Mouse (Mus musculus): Measurements from ENCODE around the gene Svep1. TPM values are rescaled to one million over a fixed set of nuclear protein-coding genes. Genes with fewer than 3 reads are reported as not detected.

The Svep1 gene
- 16.4 and 17.6 TPM in 2 replicates for polyA plus RNA-seq (2014; fragmentation: Nextera tagmentation; extraction: Ambion mirVana)

DNA sequence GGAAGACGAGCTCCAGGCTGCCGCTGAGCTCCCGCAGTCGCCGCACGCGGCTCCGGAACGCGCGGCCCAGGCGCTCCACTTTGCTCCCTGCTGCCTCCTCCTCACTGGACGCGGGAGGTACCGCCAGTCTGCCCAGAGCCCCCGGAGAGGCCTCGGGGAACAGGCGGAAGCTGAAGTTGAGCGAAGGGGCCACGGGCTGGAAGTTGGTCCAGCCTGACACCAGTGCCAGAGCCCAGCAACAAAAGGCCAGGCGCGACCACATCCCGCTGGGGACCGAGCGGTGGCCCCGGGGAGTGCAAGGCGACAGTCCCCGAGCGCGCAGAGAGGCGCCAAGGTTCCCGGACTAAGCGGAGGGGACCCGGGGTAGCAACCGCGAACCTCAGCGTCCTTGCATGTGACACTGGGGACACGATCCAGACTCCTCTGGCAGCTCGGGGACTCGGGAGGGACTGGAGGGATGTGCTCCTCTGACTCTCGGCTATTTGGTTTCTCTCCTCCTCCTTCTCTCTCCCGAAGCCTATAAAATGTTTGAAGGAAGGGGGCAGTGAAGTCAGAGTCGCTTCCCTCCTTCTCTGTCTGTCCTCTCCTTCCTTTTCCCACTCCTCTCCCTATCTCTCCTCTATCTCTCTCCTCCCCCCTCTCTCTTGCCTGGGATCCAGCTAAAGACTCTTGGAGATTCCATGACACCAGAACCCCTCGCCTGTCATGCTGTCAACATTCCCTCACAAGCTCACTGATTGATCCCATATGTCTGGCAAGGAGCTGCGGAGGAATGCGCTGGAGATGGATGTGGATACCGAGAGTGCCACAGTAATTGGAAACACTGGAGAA lies at the start of gene Svep1:
Gene Svep1 (minus strand): TSS at position 745 of the 831 bp plus-strand sequence.
- Histone ChIP-seq H3K4me2 (peak within 1 kb of the TSS; percentile 87), H3K4me1 (ENCODE audit: insufficient read depth) (peaks cover 5% of the 10 kb centered on the region; the same call in 1 of the 2 replicates), H3K4me3 (ENCODE audit: low read depth, low read length) (peak within 1 kb of the TSS; percentile 66), H3K9ac (peak within 1 kb of the TSS; percentile 78), H3K36me3 (ENCODE audit: insufficient read depth) (no peaks in the 10 kb centered on the region), H3K27ac (ENCODE audit: low read depth) (peak within 1 kb of the TSS; percentile 95), H3K27me3 (ENCODE audit: insufficient read depth, low read length) (peaks cover 7% of the 10 kb centered on the region; the same call in 1 of the 2 replicates), H3K9me3 (ENCODE audit: low read depth, low read length) (no peaks in the 10 kb centered on the region)
- ATAC-seq (ENCODE audit: insufficient read depth) (peak; percentile 84), DNase-seq (peak; percentile 84)
- TF ChIP-seq CTCF (IDR thresholded peaks at IDR 0.05; ENCODE audit: low read depth), result peak; percentile 11; the same call in 1 of the 2 replicates
- WGBS, result 0% methylated on average over 47 of the region's 47 CpGs

DNA sequence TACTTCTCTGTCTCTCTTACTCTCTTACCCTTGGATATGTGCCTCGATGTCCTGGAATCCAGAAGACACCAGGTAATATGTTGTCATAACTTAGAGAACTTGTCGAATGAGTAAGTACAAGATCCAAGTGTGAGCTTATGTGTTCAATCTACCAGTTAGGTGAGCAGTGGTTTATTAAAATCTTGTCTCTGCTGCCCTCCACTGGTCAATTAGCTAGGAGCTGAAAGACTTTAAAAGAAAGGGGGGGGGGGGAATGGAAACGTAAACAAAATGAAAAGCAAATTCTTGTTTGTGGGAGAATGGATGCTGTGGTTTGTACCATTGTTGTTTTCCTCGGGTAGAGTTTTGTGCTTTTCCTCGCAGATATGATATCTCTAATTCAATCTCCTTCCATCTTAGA lies 46.8 kb upstream of the Svep1 start:
- peak; percentile 74 for TF ChIP-seq CTCF (IDR thresholded peaks at IDR 0.05; ENCODE audit: low read depth)
- Histone ChIP-seq H3K4me1 (ENCODE audit: insufficient read depth) (no peaks in the 10 kb centered on the region), H3K27me3 (ENCODE audit: insufficient read depth, low read length) (no peaks in the 10 kb centered on the region), H3K36me3 (ENCODE audit: insufficient read depth) (no peaks in the 10 kb centered on the region), H3K9ac (no peak overlapping the region), H3K4me2 (no peak overlapping the region), H3K9me3 (ENCODE audit: low read depth, low read length) (no peaks in the 10 kb centered on the region), H3K27ac (ENCODE audit: low read depth) (no peak overlapping the region), H3K4me3 (ENCODE audit: low read depth, low read length) (no peak overlapping the region)
- 26% methylated on average over 5 of the region's 5 CpGs for WGBS
- ATAC-seq (ENCODE audit: insufficient read depth) (no peak), DNase-seq (peak; percentile 92)

DNA sequence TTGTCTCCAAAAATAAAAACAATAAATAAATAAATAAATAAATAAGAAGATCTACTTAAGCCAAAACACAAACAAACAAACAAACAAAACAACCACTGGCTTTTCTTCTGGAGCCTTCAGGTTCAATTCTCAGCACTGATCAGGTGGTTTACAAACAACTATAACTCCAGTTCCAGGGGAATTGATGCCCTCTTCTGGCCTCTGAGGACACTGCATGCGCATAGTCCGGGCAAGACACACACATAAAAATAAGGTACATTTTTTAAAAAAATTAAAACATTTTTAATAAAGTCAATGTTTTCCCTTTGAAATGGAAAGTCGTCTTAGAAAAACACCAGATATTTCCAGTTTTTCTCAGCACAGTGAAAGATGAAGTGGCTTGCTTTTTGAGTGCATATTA lies 45.7 kb upstream of the Svep1 start:
- Histone ChIP-seq H3K9ac (no peak overlapping the region), H3K36me3 (ENCODE audit: insufficient read depth) (no peaks in the 10 kb centered on the region)

DNA sequence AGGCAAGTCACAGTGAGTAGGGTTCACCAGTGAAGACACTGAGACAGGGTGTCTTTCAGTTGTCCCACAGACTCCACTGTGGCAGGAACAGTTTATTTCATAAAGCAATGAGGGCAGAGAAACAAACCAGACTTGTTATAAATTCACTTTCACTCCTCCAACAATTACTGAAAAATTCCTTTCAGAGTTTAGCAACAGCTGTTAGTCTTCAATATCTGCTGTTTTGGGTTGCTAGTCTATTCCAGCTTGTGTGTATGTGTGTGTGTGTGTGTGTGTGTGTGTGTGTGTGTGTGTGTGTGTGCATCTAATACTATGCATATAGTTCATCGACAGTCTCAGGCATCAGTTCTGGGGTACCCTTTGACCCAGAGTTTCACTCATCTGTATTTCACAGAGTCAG lies 38.9 kb upstream of the Svep1 start:
- Histone ChIP-seq H3K27ac (ENCODE audit: low read depth) (peak overlapping the region; percentile 48; the same call in 1 of the 2 replicates), H3K9me3 (ENCODE audit: low read depth, low read length) (no peaks in the 10 kb centered on the region), H3K4me3 (ENCODE audit: low read depth, low read length) (no peak overlapping the region), H3K36me3 (ENCODE audit: insufficient read depth) (no peaks in the 10 kb centered on the region), H3K9ac (no peak overlapping the region), H3K4me1 (ENCODE audit: insufficient read depth) (no peaks in the 10 kb centered on the region), H3K4me2 (no peak overlapping the region), H3K27me3 (ENCODE audit: insufficient read depth, low read length) (no peaks in the 10 kb centered on the region)
- DNase-seq (peak; percentile 74), ATAC-seq (ENCODE audit: insufficient read depth) (peak; percentile 44; the same call in 1 of the 2 replicates)
- no peak for TF ChIP-seq CTCF (IDR thresholded peaks at IDR 0.05; ENCODE audit: low read depth)
- WGBS, result 42% methylated on average over 1 of the region's 1 CpGs

More for the DNA sequence above, 45.7 kb upstream of the Svep1 start:
- 83% methylated on average over 3 of the region's 3 CpGs for WGBS
- DNase-seq, result no peak
- TF ChIP-seq CTCF (IDR thresholded peaks at IDR 0.05; ENCODE audit: low read depth), result peak; percentile 38
- no peaks in the 10 kb centered on the region for H3K4me1 ChIP-seq (ENCODE audit: insufficient read depth)
- H3K4me2 ChIP-seq, result no peak overlapping the region
- H3K27me3 ChIP-seq (ENCODE audit: insufficient read depth, low read length), result no peaks in the 10 kb centered on the region
- H3K4me3 ChIP-seq (ENCODE audit: low read depth, low read length), result no peak overlapping the region
- H3K9me3 ChIP-seq (ENCODE audit: low read depth, low read length), result no peaks in the 10 kb centered on the region
- ATAC-seq (ENCODE audit: insufficient read depth), result no peak
- H3K27ac ChIP-seq (ENCODE audit: low read depth), result no peak overlapping the region

DNA sequence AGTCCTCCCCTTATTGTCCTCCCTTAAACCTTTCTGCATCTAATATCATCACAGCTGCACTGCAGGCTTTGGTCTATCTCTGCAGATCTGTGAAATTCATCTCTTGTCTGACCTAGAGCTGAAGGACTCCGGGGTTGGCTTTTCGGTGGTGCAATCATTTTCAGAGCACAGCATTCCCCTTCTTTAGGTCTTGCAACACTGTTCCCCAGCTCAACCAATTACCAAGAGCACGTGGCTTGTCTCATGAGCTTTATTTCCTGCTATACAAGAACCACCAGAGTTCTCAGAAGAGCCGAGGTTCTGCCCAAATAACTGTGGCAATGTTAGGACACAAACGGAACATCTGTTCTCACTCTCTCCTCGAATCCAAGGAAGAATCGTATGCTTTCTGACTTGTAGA lies 33.8 kb upstream of the Svep1 start:
- WGBS, result 73% methylated on average over 7 of the region's 7 CpGs
- TF ChIP-seq CTCF (IDR thresholded peaks at IDR 0.05; ENCODE audit: low read depth), result no peak
- Histone ChIP-seq H3K4me3 (ENCODE audit: low read depth, low read length) (no peak overlapping the region), H3K4me2 (no peak overlapping the region), H3K27me3 (ENCODE audit: insufficient read depth, low read length) (no peaks in the 10 kb centered on the region), H3K36me3 (ENCODE audit: insufficient read depth) (no peaks in the 10 kb centered on the region), H3K9me3 (ENCODE audit: low read depth, low read length) (no peaks in the 10 kb centered on the region), H3K27ac (ENCODE audit: low read depth) (no peak overlapping the region), H3K4me1 (ENCODE audit: insufficient read depth) (no peaks in the 10 kb centered on the region), H3K9ac (no peak overlapping the region)
- DNase-seq, result no peak
- no peak for ATAC-seq (ENCODE audit: insufficient read depth)

DNA sequence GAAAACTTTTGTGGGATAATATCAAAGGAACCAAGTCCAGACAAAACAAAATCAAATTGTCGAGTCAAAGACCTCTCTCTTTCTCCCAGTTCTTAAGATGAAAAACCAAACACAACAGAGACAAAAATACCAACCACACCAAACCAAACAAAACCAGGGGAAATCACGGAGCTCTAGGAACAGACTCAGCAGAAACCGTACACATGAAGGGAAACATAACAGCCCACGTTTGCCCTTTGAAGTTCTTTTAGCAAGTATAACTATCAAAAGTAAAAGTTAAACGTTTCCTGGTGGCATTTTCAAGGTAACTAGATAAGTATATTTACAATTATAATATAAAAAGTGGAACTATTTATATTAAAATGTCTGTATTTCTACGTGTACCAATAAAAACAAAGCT lies 29.2 kb upstream of the Svep1 start:
- WGBS, result 35% methylated on average over 6 of the region's 6 CpGs
- no peak overlapping the region for H3K4me3 ChIP-seq (ENCODE audit: low read depth, low read length)
- H3K9me3 ChIP-seq (ENCODE audit: low read depth, low read length), result no peaks in the 10 kb centered on the region
- no peak overlapping the region for H3K9ac ChIP-seq
- no peaks in the 10 kb centered on the region for H3K4me1 ChIP-seq (ENCODE audit: insufficient read depth)
- H3K4me2 ChIP-seq, result no peak overlapping the region
- H3K27ac ChIP-seq (ENCODE audit: low read depth), result no peak overlapping the region
- TF ChIP-seq CTCF (IDR thresholded peaks at IDR 0.05; ENCODE audit: low read depth), result no peak
- H3K27me3 ChIP-seq (ENCODE audit: insufficient read depth, low read length), result no peaks in the 10 kb centered on the region
- no peak for DNase-seq
- no peak for ATAC-seq (ENCODE audit: insufficient read depth)
- H3K36me3 ChIP-seq (ENCODE audit: insufficient read depth), result no peaks in the 10 kb centered on the region

DNA sequence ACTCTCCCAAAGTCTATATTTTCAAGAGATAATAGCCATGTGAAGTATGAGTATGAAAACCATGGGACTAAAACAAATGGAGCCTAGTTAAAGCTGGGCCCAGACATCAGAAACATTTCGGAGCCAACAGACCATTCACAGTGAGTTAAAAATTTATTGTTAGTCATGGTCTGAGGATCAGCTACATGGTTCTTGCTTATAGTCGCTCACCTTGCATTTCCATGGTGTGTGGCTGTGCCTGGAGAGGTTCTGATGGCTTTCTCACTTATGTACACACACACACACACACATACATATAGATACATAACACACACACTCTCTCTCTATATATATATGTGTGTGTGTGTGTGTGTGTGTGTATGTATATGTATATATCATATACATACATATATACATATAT lies 16.8 kb upstream of the Svep1 start:
- TF ChIP-seq CTCF (IDR thresholded peaks at IDR 0.05; ENCODE audit: low read depth), result no peak
- no peaks in the 10 kb centered on the region for H3K4me1 ChIP-seq (ENCODE audit: insufficient read depth)
- H3K9ac ChIP-seq, result no peak overlapping the region
- no peaks in the 10 kb centered on the region for H3K27me3 ChIP-seq (ENCODE audit: insufficient read depth, low read length)
- H3K4me3 ChIP-seq (ENCODE audit: low read depth, low read length), result no peak overlapping the region
- no peak overlapping the region for H3K4me2 ChIP-seq
- DNase-seq (no peak), ATAC-seq (ENCODE audit: insufficient read depth) (no peak)
- no peak overlapping the region for H3K27ac ChIP-seq (ENCODE audit: low read depth)
- WGBS, result 94% methylated on average over 2 of the region's 2 CpGs
- H3K9me3 ChIP-seq (ENCODE audit: low read depth, low read length), result no peaks in the 10 kb centered on the region
- H3K36me3 ChIP-seq (ENCODE audit: insufficient read depth), result no peaks in the 10 kb centered on the region

All from lung, embryonic 14.5 days (tissue).